Mouse (Mus musculus) liver, postnatal 0 days (tissue): ENCODE results near the gene Cd27.

Experiments used
- CTCF ChIP-seq: sonication (generic); IDR thresholded peaks from 2 replicates; pipeline ENCODE4 v1.5.1; 2016; ENCODE audit warnings: antibody characterized with exemption, low read depth
- EP300 ChIP-seq: IDR thresholded peaks from 2 replicates; pipeline ENCODE4 v1.6.1; 2016; ENCODE audit warnings: antibody characterized with exemption, low read depth, mild to moderate bottlenecking

DNA sequence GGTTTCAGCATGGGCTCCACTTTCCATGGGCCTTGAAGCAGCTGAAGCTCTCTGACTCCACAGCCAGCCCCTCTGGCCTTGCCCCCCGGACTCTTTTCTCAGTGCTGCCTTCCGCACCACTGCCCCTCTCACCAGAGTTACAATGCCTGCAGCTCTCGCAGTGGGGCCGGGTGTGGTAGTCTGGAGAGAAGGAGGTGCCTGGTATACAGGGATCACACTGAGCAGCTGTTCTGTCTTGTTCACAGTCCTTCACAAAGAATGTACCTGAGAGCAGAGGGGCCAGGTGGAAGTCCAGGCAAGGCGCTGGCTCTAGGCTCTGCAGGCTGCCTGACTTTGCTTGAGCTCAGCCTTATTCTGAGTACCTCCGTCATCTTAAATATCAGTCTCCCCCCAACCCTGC is 469 bp downstream of the Cd27 start:
- TF ChIP-seq CTCF, result no peak
- TF ChIP-seq EP300, result no peak
